Mouse (Mus musculus): ENCODE measurements around the gene Tppp. TPM values are rescaled to one million over a fixed set of nuclear protein-coding genes. Genes with fewer than 3 reads are reported as not detected.

The Tppp gene
- 0.32 and 0.39 TPM in 2 replicates for polyA plus RNA-seq (2016; fragmentation: Nextera tagmentation; extraction: Ambion mirVana)

DNA sequence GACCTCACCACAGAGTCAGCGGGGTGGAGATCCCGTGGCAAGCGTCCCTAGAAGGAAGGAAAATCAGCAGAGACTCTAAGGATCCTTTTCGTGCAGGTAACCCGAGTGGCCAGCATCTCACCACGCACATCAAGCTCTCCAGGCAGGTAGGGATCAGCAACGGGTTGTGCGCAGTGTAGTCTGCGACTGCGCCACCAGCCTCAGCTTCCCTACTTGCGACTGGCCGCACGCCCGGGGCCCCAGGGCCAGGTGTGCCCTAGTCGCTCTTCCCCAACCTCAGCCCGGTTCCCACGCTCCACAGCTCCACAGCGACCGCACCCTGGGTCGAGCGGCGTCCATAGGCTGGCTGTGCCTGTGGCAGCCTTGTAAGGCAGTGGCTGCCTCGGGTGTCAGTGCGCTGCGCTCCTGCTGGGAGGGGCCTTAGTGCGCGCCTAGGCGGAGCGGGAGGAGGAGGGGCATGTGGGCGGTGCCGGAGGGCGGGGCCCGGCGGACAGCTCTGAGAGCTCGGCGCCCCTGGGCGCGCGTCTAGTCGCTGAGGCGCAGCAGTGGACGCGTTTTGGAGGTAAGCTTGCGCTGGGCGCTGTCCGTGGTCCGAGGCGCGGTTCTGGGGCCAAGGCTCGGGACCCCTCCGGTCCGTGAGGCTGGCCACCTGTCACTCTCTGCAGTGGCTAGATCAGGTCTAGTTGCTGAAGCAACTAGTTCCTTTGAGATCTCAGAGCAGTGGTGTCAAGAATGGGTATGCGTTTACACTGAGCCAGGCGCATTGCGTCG lies at the start of gene Tppp:
TSS of gene Tppp (plus strand) at position 460 of the 771 bp plus-strand sequence.
- peak within 1 kb of the TSS; percentile 57 for H3K4me3 ChIP-seq
- H3K36me3 ChIP-seq, result no peaks in the 10 kb centered on the region
- H3K27me3 ChIP-seq (replicated peaks), result peaks cover 90% of the 10 kb centered on the region
- peak within 1 kb of the TSS; percentile 85 for H3K4me2 ChIP-seq
- no peak within 1 kb of the TSS for H3K27ac ChIP-seq
- peak; percentile 98 for ATAC-seq
- no peaks in the 10 kb centered on the region for H3K9me3 ChIP-seq (replicated peaks)
- WGBS (ENCODE audit: insufficient replicate concordance), result under 1% methylated on average over 56 of the region's 56 CpGs
- peaks cover 26% of the 10 kb centered on the region for H3K4me1 ChIP-seq
- H3K9ac ChIP-seq, result peak within 1 kb of the TSS; percentile 61

DNA sequence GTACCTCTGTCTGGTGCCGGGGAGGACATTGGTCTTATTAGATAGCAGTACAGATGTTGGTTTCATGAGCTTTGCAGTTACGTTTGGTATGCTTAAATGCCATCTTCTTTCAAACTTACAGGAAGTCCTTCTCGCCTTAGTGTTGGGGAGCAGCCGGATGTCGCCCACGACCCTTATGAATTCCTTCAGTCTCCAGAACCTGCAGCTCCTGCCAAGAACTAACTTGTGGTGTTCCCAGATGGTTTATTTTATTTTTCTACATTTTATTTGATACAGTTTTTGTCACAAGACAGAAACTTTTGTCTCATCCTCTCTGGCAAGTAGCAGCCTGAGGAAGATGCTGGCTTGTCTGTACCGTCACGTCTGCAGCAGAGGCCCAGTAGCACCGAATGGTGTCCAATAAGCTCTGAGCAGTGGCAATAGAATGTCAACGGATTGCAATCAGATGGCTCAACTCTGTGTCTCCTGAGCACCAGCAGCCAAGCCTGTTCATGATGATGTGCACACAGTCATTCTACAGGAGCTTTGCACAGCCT lies 49.0 kb upstream of the Tppp start:
- 0 out of 2 replicates have a peak, but pooled peaks cover under 1% of the 10 kb centered on the region for H3K27me3 ChIP-seq (replicated peaks)
- no peak overlapping the region for H3K9ac ChIP-seq
- WGBS (ENCODE audit: insufficient replicate concordance), result 79% methylated on average over 10 of the region's 10 CpGs
- H3K4me1 ChIP-seq, result no peaks in the 10 kb centered on the region
- no peak overlapping the region for H3K27ac ChIP-seq
- peaks cover 66% of the 10 kb centered on the region for H3K36me3 ChIP-seq
- H3K9me3 ChIP-seq (replicated peaks), result no peaks in the 10 kb centered on the region
- no peak overlapping the region for H3K4me2 ChIP-seq
- ATAC-seq, result no peak
- H3K4me3 ChIP-seq, result no peak overlapping the region

DNA sequence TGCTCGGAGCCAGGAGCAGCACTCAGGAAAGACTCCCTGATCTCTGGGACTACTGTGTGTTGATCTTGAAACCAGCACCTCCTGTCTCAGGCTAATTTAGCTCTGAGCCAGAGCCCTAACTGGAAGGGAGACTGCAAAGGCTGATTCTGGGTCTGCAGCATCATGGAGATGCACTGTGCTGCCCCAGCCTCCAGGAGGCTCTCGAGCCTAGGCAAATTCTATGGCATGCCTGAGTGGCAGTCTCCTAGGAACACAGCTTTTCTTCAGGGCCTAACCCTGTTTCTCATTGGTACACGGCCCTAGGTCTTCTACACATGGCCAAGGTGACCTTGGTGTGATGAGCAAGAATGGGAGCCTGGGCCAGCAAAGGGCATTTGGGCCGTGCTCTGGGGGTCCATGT lies 48.0 kb upstream of the Tppp start:
- Histone ChIP-seq H3K27me3 (replicated peaks) (0 out of 2 replicates have a peak, but pooled peaks cover 10% of the 10 kb centered on the region), H3K9me3 (replicated peaks) (no peaks in the 10 kb centered on the region), H3K36me3 (peaks cover 57% of the 10 kb centered on the region), H3K27ac (no peak overlapping the region), H3K4me1 (no peaks in the 10 kb centered on the region), H3K4me3 (no peak overlapping the region), H3K4me2 (no peak overlapping the region), H3K9ac (no peak overlapping the region)
- no peak for ATAC-seq
- WGBS (ENCODE audit: insufficient replicate concordance), result 73% methylated on average over 4 of the region's 4 CpGs

DNA sequence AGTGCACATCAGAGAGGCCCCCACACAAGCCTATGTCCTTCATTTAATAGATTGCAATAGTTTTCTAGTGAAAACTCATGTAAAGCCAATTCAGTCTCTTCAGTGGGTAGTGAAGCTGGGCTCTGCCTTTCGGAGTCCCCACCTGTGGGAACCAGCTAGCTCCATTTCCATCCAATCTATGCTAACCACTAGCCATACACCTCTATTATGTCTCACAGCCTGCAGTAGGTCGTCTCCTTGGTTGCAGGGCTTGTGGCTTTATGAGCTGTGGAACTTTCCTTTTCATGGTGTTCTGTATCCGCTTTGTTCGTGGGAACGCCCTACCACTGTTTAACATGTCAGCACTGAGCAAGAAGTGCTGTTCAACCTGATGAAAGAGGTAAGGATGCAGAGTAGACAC lies 45.7 kb upstream of the Tppp start, which contains the start of gene Zdhhc11:
TSS of gene Zdhhc11 (plus strand) at position 301 of the 400 bp plus-strand sequence.
- Histone ChIP-seq H3K36me3 (peaks cover 35% of the 10 kb centered on the region), H3K4me3 (no peak within 1 kb of the TSS), H3K27ac (no peak within 1 kb of the TSS), H3K9ac (no peak within 1 kb of the TSS), H3K27me3 (replicated peaks) (0 out of 2 replicates have a peak, but pooled peaks cover 15% of the 10 kb centered on the region), H3K4me2 (no peak within 1 kb of the TSS), H3K9me3 (replicated peaks) (no peaks in the 10 kb centered on the region), H3K4me1 (no peaks in the 10 kb centered on the region)
- WGBS (ENCODE audit: insufficient replicate concordance), result 77% methylated on average over 5 of the region's 5 CpGs
- no peak for ATAC-seq

DNA sequence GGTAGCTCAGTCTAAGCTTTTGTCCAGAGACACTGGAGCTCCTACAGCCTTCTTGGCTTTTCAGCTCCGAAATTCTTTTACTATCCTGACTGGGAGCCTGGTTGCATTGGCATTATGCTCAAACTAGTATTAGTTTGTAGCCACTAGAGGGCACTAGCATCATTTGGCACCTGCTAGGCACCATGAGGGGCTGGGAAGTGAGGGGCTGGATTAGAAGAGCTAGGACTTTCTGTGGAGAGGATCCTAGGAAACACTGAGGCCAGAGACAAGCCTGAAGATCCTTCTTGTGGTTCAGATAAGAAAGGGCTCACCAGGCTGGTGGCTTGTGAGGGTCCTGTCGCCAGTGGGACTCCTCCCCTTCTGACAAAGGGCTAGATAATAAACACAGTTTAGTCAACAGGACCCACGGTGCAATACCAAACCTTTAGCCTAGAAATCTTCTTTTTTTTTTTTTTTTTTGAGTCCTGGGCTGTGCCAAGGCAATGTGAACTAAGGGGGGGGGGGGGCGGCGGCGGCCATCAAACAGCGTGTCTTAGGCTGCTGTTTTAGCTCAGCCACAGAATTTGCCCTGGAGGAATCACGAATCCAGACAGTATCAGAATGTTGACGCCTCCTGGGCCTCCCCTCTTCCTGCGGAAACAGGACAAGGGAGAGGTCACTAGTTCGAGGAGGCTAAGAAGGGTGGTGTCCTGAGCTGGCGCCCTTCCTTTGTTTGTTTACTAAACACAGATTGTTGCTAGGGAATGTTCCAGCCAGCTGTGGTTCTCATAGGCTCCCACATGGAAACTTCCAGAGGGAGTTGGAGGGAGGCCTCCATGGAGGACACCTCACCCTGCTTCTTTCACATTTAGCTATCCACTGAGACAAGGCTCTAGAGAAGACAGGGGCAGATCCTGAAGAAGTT lies 38.4 kb upstream of the Tppp start:
- Histone ChIP-seq H3K27ac (no peak overlapping the region), H3K4me2 (peak overlapping the region; percentile 59), H3K4me3 (no peak overlapping the region), H3K4me1 (peaks cover 12% of the 10 kb centered on the region), H3K36me3 (no peaks in the 10 kb centered on the region), H3K9ac (no peak overlapping the region; the same call in 1 of the 2 replicates), H3K27me3 (replicated peaks) (peaks cover 15% of the 10 kb centered on the region), H3K9me3 (replicated peaks) (no peaks in the 10 kb centered on the region)
- 16% methylated on average over 12 of the region's 12 CpGs for WGBS (ENCODE audit: insufficient replicate concordance)
- ATAC-seq, result peak; percentile 63

DNA sequence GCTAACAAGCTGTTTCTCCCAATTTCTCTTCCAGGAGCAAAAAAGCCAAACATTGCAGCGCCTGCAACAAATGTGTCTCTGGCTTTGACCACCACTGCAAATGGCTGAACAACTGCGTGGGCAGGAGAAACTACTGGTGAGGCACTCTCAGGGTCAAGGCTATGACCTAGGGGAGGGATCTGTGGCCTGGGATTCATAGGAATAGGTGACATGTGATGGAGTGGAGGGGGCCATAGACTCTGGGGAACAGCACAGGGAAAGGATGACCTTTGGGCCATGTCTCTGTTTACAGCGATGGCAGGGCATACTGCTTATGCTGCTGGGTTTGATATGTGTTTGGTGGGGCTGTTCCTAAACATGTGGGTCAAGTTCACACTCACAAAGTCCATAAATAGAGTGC lies 34.7 kb upstream of the Tppp start:
- H3K4me2 ChIP-seq, result no peak overlapping the region
- WGBS (ENCODE audit: insufficient replicate concordance), result 69% methylated on average over 3 of the region's 3 CpGs

DNA sequence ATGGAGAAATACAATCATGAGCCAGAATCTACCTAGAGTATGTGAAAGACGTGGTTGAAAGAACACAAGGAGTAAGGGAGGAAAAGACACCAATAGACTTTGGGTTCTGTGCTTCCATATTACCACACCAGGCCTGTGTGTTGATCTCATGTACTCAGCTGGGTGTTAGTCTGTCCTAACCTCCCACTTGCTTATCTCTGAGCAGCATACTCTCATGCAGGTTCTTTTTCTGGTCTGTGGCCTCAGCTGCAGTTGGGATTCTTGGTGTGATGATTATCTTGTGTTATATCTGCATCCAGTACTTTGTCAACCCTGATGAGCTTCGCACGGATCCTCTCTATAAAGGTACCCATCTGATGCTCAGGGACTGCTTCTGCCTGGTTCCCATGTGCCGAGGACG lies 32.3 kb upstream of the Tppp start:
- peak; percentile 63 for ATAC-seq
- WGBS (ENCODE audit: insufficient replicate concordance), result 58% methylated on average over 5 of the region's 5 CpGs
- Histone ChIP-seq H3K27me3 (replicated peaks) (peaks cover 15% of the 10 kb centered on the region; the same call in 1 of the 2 replicates), H3K4me3 (no peak overlapping the region), H3K36me3 (no peaks in the 10 kb centered on the region), H3K27ac (no peak overlapping the region), H3K4me1 (no peaks in the 10 kb centered on the region), H3K9ac (no peak overlapping the region), H3K4me2 (no peak overlapping the region), H3K9me3 (replicated peaks) (no peaks in the 10 kb centered on the region)

More for the DNA sequence above, 34.7 kb upstream of the Tppp start:
- H3K4me3 ChIP-seq, result no peak overlapping the region
- no peaks in the 10 kb centered on the region for H3K9me3 ChIP-seq (replicated peaks)
- H3K36me3 ChIP-seq, result no peaks in the 10 kb centered on the region
- H3K27ac ChIP-seq, result no peak overlapping the region
- H3K27me3 ChIP-seq (replicated peaks), result peaks cover 12% of the 10 kb centered on the region
- no peak overlapping the region for H3K9ac ChIP-seq
- H3K4me1 ChIP-seq, result peaks cover 12% of the 10 kb centered on the region
- ATAC-seq, result no peak

DNA sequence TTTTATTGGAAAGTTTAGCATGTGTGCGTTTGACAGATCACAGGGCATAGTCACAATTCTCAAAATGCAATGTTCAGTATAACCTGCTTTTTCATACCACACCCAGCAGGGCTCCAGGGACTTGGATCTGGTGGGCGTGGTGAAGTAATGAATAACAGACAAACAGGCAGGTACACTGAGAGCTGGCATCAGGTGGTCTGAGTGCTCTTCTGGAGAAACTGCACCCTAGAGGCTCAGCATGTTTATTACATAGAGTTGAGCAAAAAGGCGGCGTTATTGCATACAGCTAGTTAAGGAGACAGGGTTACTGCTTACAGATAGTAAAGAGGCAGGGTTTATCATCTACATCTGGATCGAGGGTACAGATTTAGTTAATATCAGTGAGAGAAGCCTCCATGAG lies 18.9 kb upstream of the Tppp start:
- ATAC-seq, result peak; percentile 38
- Histone ChIP-seq H3K36me3 (no peaks in the 10 kb centered on the region), H3K9me3 (replicated peaks) (no peaks in the 10 kb centered on the region), H3K4me1 (peaks cover 21% of the 10 kb centered on the region), H3K4me3 (no peak overlapping the region), H3K4me2 (peak overlapping the region; percentile 28), H3K9ac (no peak overlapping the region), H3K27me3 (replicated peaks) (no peaks in the 10 kb centered on the region), H3K27ac (no peak overlapping the region)
- 60% methylated on average over 5 of the region's 5 CpGs for WGBS (ENCODE audit: insufficient replicate concordance)

DNA sequence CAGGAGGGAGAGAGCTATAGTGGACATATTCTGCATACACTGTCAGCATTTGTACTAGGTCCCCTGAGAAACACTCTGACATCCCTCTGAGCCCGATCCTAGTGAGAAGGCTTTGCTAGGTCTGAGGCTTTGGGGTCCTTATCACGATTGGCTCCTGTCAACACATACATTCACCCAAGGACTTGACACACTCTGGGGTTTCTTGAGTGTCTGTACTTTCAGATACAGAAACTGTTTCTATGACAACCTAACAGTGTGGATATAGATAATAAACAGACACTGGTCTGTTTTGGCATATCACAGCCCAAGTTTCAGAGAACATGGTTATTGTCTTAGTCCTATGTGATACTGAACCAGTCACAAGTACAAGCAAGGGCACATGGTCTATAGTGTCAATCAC lies 18.4 kb upstream of the Tppp start:
- Histone ChIP-seq H3K4me3 (no peak overlapping the region), H3K4me1 (peaks cover 21% of the 10 kb centered on the region), H3K36me3 (no peaks in the 10 kb centered on the region), H3K27ac (no peak overlapping the region), H3K4me2 (peak overlapping the region; percentile 28), H3K27me3 (replicated peaks) (no peaks in the 10 kb centered on the region), H3K9ac (no peak overlapping the region), H3K9me3 (replicated peaks) (no peaks in the 10 kb centered on the region)
- 13% methylated on average over 2 of the region's 2 CpGs for WGBS (ENCODE audit: insufficient replicate concordance)
- peak; percentile 93 for ATAC-seq

DNA sequence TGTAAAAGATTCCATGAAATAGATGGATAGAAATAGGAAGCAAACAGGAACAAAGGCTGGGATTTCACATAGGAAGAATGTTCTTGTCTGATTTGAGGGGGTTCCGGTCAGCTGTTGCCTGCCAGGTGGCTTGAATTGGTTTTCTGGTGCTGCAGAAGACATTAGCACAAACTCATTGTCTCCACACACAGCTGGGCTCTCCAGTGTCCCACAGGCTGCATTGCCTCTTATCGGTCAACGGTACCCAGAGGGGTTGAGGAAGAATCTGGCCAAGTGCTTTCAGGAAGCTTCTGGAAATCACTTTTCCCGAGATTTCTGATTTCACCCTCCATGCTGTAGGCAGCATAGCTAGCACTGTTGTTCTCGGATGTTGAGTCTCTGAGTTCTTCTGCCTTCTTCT lies 17.9 kb upstream of the Tppp start:
- no peaks in the 10 kb centered on the region for H3K9me3 ChIP-seq (replicated peaks)
- H3K27ac ChIP-seq, result no peak overlapping the region
- no peaks in the 10 kb centered on the region for H3K36me3 ChIP-seq
- H3K27me3 ChIP-seq (replicated peaks), result no peaks in the 10 kb centered on the region
- H3K4me1 ChIP-seq, result peaks cover 21% of the 10 kb centered on the region
- H3K4me2 ChIP-seq, result no peak overlapping the region
- no peak overlapping the region for H3K9ac ChIP-seq
- whole genome bisulfite sequencing (ENCODE audit: insufficient replicate concordance), result 59% methylated on average over 5 of the region's 5 CpGs
- no peak overlapping the region for H3K4me3 ChIP-seq
- ATAC-seq, result no peak

DNA sequence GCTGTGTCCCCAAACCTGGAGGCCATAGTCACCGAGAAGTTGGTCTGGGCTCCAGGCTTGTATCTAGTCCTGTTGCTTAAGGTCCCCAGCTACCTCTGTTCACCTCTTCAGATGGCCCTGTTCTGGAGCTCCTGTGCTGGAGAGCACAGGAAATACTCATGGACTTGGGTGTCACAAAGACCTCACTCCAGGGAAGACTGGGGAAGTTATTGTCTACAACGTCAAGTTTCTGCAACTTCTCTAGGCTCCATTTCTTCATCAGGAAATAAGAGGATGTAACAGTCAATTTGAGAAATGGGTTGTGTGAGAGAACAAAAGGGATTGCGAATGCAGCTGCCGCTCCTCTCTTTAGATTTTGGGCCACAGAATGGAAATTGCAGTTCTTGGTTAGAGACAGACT lies 12.8 kb upstream of the Tppp start:
- Histone ChIP-seq H3K4me2 (no peak overlapping the region), H3K4me1 (peaks cover 4% of the 10 kb centered on the region; the same call in 1 of the 2 replicates), H3K4me3 (no peak overlapping the region), H3K9ac (no peak overlapping the region), H3K27ac (no peak overlapping the region), H3K27me3 (replicated peaks) (peaks cover 9% of the 10 kb centered on the region; the same call in 1 of the 2 replicates), H3K36me3 (no peaks in the 10 kb centered on the region), H3K9me3 (replicated peaks) (no peaks in the 10 kb centered on the region)
- WGBS (ENCODE audit: insufficient replicate concordance), result 45% methylated on average over 4 of the region's 4 CpGs
- ATAC-seq, result no peak

DNA sequence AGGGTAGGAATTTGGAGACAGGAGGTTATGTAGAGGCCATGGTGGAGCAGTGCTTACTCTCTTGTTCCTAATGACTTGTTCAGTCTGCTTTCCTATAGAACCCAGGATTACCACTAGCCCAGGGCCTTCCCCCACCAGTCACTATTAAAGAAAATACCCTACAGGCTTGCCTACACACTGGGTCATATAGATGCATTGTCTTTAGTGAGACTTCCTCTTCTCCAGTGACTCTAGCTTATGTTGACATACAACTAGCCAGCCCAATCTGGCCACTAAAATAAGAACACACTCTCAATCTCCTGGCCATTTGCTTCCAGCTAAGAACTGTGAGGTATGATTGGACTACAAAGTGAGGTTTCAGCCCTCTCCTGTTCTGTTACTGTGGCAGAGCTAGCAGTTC lies 8.7 kb upstream of the Tppp start:
- Histone ChIP-seq H3K4me1 (no peaks in the 10 kb centered on the region), H3K36me3 (no peaks in the 10 kb centered on the region), H3K27ac (no peak overlapping the region), H3K9me3 (replicated peaks) (no peaks in the 10 kb centered on the region), H3K27me3 (replicated peaks) (peaks cover 26% of the 10 kb centered on the region), H3K9ac (no peak overlapping the region), H3K4me3 (no peak overlapping the region), H3K4me2 (no peak overlapping the region)
- no peak for ATAC-seq
